Mouse (Mus musculus) CH12.LX (cell line): ENCODE data around the gene Gys2. TPM values are rescaled to one million over a fixed set of nuclear protein-coding genes. Genes with fewer than 3 reads are reported as not detected.

Experiments
- DNase-seq: peaks from one replicate; pipeline ENCODE4 v3.0.0-alpha.2; 2013; ENCODE audit errors: extremely low read depth
- H3K27ac ChIP-seq: 2 replicates; pipeline ENCODE4 v1.5.1; 2012; ENCODE audit warnings: low read depth, mild to moderate bottlenecking, control low read depth, moderate library complexity; ENCODE audit not compliant: insufficient read depth
- H3K27me3 ChIP-seq: replicated peaks from 2 replicates; pipeline ENCODE3; 2012; ENCODE audit warnings: inconsistent platforms
- H3K36me3 ChIP-seq, 2 experiments: replicated peaks in 1 of 2; 2 replicates each; pipeline versions ENCODE3 to v1.6.1; 2012; ENCODE audit warnings: inconsistent platforms in 1 of 2, low read length in 1 of 2, mild to moderate bottlenecking in 1 of 2, mixed read lengths in 1 of 2, moderate library complexity in 1 of 2; ENCODE audit not compliant: control insufficient read depth in 1 of 2, insufficient read depth in 1 of 2
- H3K4me1 ChIP-seq, 2 experiments: 2 replicates each; pipeline ENCODE4 v1.6.1; 2012; ENCODE audit warnings: inconsistent platforms in 1 of 2, moderate library complexity in 1 of 2; ENCODE audit not compliant: insufficient read depth in 2 of 2, control insufficient read depth in 1 of 2
- H3K4me2 ChIP-seq: 2 replicates; pipeline ENCODE4 v1.6.1; 2012; ENCODE audit warnings: low read depth, mild to moderate bottlenecking, control low read depth; ENCODE audit not compliant: poor library complexity, insufficient read depth, severe bottlenecking
- H3K4me3 ChIP-seq, 3 experiments: fragments of 150-350 bp in 1 of 3; sonication (generic) in 1 of 3; replicated peaks in 1 of 3; 2 replicates each; pipeline versions ENCODE3 to v1.5.1; 2011 to 2012; ENCODE audit warnings: low read depth in 2 of 3, low read length in 2 of 3, mild to moderate bottlenecking in 2 of 3, moderate library complexity in 2 of 3, control low read depth in 1 of 3, improper control_type of control experiment in 1 of 3, inconsistent platforms in 1 of 3, mixed read lengths in 1 of 3; ENCODE audit not compliant: poor library complexity in 1 of 3
- H3K79me2 ChIP-seq: replicated peaks from 2 replicates; pipeline ENCODE4 v1.6.1; 2012; ENCODE audit warnings: mild to moderate bottlenecking, moderate library complexity; ENCODE audit not compliant: control insufficient read depth, poor library complexity, insufficient read depth, severe bottlenecking; ENCODE audit errors: extremely low read depth
- H3K9ac ChIP-seq: 2 replicates; pipeline ENCODE4 v1.6.1; 2012; ENCODE audit warnings: low read depth, mild to moderate bottlenecking, control low read depth, moderate library complexity; ENCODE audit not compliant: insufficient read depth
- H3K9me3 ChIP-seq: replicated peaks from 2 replicates; pipeline ENCODE3; 2012; ENCODE audit warnings: low read length, inconsistent platforms, mixed read lengths
- CHD1 ChIP-seq: IDR thresholded peaks from 2 replicates; pipeline ENCODE4 v1.6.1; 2012; ENCODE audit warnings: low read depth, low read length, improper control_type of control experiment, inconsistent platforms
- CTCF ChIP-seq, 2 experiments: IDR thresholded peaks in 1 of 2; conservative IDR thresholded peaks in 1 of 2; 2 replicates each; pipeline ENCODE4 v1.5.1; 2011 to 2012; ENCODE audit warnings: low read depth in 2 of 2, low read length in 2 of 2, improper control_type of control experiment in 1 of 2, inconsistent platforms in 1 of 2, mild to moderate bottlenecking in 1 of 2, moderate library complexity in 1 of 2
- GABPA ChIP-seq: IDR thresholded peaks from 2 replicates; pipeline ENCODE4 v1.6.1; 2012; ENCODE audit warnings: low read depth, low read length, improper control_type of control experiment, inconsistent platforms; ENCODE audit not compliant: insufficient replicate concordance
- HCFC1 ChIP-seq: IDR thresholded peaks from 2 replicates; pipeline ENCODE4 v1.6.1; 2012; ENCODE audit warnings: low read depth, mild to moderate bottlenecking, inconsistent platforms, low read length, improper control_type of control experiment
- IRF4 ChIP-seq: IDR thresholded peaks from 2 replicates; pipeline ENCODE4 v1.6.1; 2014; ENCODE audit warnings: low read depth, mild to moderate bottlenecking, inconsistent platforms, low read length, improper control_type of control experiment
- JUN ChIP-seq: IDR thresholded peaks from 2 replicates; pipeline ENCODE4 v1.6.1; 2011; ENCODE audit warnings: low read depth, mild to moderate bottlenecking, low read length, improper control_type of control experiment, moderate library complexity; ENCODE audit not compliant: insufficient read depth
- JUND ChIP-seq: conservative IDR thresholded peaks from 2 replicates; pipeline ENCODE4 v1.6.1; 2011; ENCODE audit warnings: low read depth, low read length, improper control_type of control experiment
- KAT2A ChIP-seq: IDR thresholded peaks from 2 replicates; pipeline ENCODE4 v1.6.1; 2012; ENCODE audit warnings: low read length, improper control_type of control experiment, inconsistent platforms; ENCODE audit not compliant: insufficient replicate concordance
- MAFK ChIP-seq: IDR thresholded peaks from 2 replicates; pipeline ENCODE4 v1.6.1; 2011; ENCODE audit warnings: low read length, improper control_type of control experiment; ENCODE audit not compliant: insufficient replicate concordance
- MEF2A ChIP-seq: IDR thresholded peaks from 2 replicates; pipeline ENCODE4 v1.6.1; 2014; ENCODE audit warnings: low read depth, mild to moderate bottlenecking, inconsistent platforms, low read length, improper control_type of control experiment, borderline replicate concordance
- MYC ChIP-seq: IDR thresholded peaks from 2 replicates; pipeline ENCODE4 v1.6.1; 2011; ENCODE audit warnings: low read depth, mild to moderate bottlenecking, improper control_type of control experiment, low read length
- NRF1 ChIP-seq: IDR thresholded peaks from 2 replicates; pipeline ENCODE4 v1.6.1; 2014; ENCODE audit warnings: low read depth, mild to moderate bottlenecking, inconsistent platforms, low read length, improper control_type of control experiment, moderate library complexity
- POLR2AphosphoS2 ChIP-seq: IDR thresholded peaks from 2 replicates; pipeline ENCODE4 v1.6.1; 2011; ENCODE audit warnings: low read depth, low read length, improper control_type of control experiment
- RCOR1 ChIP-seq: conservative IDR thresholded peaks from 2 replicates; pipeline ENCODE4 v1.6.1; 2012; ENCODE audit warnings: low read depth, mild to moderate bottlenecking, inconsistent platforms, low read length, improper control_type of control experiment
- SIN3A ChIP-seq: IDR thresholded peaks from 2 replicates; pipeline ENCODE4 v1.6.1; 2012; ENCODE audit warnings: low read length, improper control_type of control experiment, inconsistent platforms
- SMC3 ChIP-seq: IDR thresholded peaks from 2 replicates; pipeline ENCODE4 v1.6.1; 2011; ENCODE audit warnings: low read depth, low read length, improper control_type of control experiment
- TBP ChIP-seq: conservative IDR thresholded peaks from 2 replicates; pipeline ENCODE4 v1.6.1; 2011; ENCODE audit warnings: low read depth, low read length, improper control_type of control experiment
- TCF12 ChIP-seq: IDR thresholded peaks from 2 replicates; pipeline ENCODE4 v1.6.1; 2014; ENCODE audit warnings: low read depth, mild to moderate bottlenecking, inconsistent platforms, low read length, improper control_type of control experiment
- USF1 ChIP-seq: IDR thresholded peaks from 2 replicates; pipeline ENCODE4 v1.6.1; 2014; ENCODE audit warnings: low read depth, mild to moderate bottlenecking, inconsistent platforms, low read length, improper control_type of control experiment
- USF2 ChIP-seq: conservative IDR thresholded peaks from 2 replicates; pipeline ENCODE4 v1.6.1; 2011; ENCODE audit warnings: low read depth, low read length, improper control_type of control experiment
- ZMIZ1 ChIP-seq: IDR thresholded peaks from 2 replicates; pipeline ENCODE4 v1.6.1; 2012; ENCODE audit warnings: low read depth, mild to moderate bottlenecking, inconsistent platforms, low read length, improper control_type of control experiment
- ZNF384 ChIP-seq: IDR thresholded peaks from 2 replicates; pipeline ENCODE4 v1.6.1; 2012; ENCODE audit warnings: low read depth, low read length, improper control_type of control experiment, inconsistent platforms
- dilution Hi-C: fragments of 300-500 bp; cut with MboI; formaldehyde crosslinking; loops from 2 replicates; pipeline ENCODE4 v1.14.3; 2020; ENCODE audit warnings: low sequenced_read_pairs; ENCODE audit not compliant: extremely low pct_unique_long_range_greater_than_20kb, extremely low pct_ligation_motif_present
- in situ Hi-C: fragments of 300-500 bp; cut with MboI; formaldehyde crosslinking; loops from 3 replicates; pipeline ENCODE4 v1.14.3; 2019; ENCODE audit warnings: low sequenced_read_pairs, low pct_ligation_motif_present, low pct_unique_long_range_greater_than_20kb, mixed read lengths
- polyA plus RNA-seq: library from polyadenylated mRNA; unstranded; fragments of >175 nt; gene quantifications from 2 replicates; pipeline ENCODE4 v1.2.1, GENCODE M21; 2012; ENCODE audit warnings: low read depth; ENCODE audit not compliant: insufficient read length
- total RNA-seq, 2 experiments: library from RNA; depleted of rRNA; stranded (reverse); fragments of 300-350 nt in 1 of 2; fragments of >200 nt in 1 of 2; gene quantifications; 2 replicates each; pipeline ENCODE4 v1.2.3; 2012 to 2014

Gene Gys2
- total RNA-seq (2012; rRNA removed) (not detected in 2 replicates), total RNA-seq (2014; rRNA removed) (not detected in 2 replicates), polyA plus RNA-seq (not detected in 2 replicates)

DNA sequence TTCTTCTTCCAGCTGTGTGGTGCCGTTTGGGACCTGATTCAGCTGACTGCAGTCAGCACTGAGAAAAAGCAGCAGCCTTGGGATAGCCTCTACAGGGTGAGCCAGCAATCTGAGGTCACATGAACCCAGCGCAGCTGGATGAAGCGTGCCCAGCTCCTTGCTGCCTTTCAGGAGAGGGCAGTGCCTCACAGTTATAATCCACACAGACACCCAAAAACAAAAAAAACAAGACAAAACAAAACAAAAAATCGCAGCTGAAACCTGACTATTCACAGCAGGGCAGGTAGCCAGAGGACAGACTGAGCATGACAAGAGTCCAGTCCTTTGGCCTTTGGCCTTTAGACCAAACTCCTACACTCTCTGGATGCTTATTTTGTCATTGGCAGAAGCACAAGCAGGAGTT lies at the start of gene Gys2:
TSS of gene Gys2 (minus strand) at position 309 of the 403 bp plus-strand sequence.
- no peak for DNase-seq
- TF ChIP-seq CHD1, result no peak
- no peak for TF ChIP-seq ZMIZ1
- no peak for TF ChIP-seq USF2
- no peak for TF ChIP-seq IRF4
- TF ChIP-seq SMC3, result no peak
- no peaks in the 10 kb centered on the region for H3K4me1 ChIP-seq
- dilution Hi-C loops, result no loop called here
- H3K4me3 ChIP-seq, result no peak within 1 kb of the TSS
- H3K36me3 ChIP-seq, result no peaks in the 10 kb centered on the region
- H3K4me2 ChIP-seq, result no peak within 1 kb of the TSS
- in situ Hi-C loops, result no loop called here
- H3K79me2 ChIP-seq, result no peaks in the 10 kb centered on the region
- no peak within 1 kb of the TSS for H3K9ac ChIP-seq
- no peaks in the 10 kb centered on the region for H3K9me3 ChIP-seq
- no peak within 1 kb of the TSS for H3K27ac ChIP-seq
- no peaks in the 10 kb centered on the region for H3K27me3 ChIP-seq

- Histone ChIP-seq H3K79me2 (no peaks in the 10 kb centered on the region), H3K4me1 (peaks cover 3 to 5% of the 10 kb centered on the region in 2 experiments; a peak in 1 of 4 replicates), H3K9ac (no peak overlapping the region), H3K27me3 (no peaks in the 10 kb centered on the region), H3K9me3 (no peaks in the 10 kb centered on the region), H3K27ac (no peak overlapping the region), H3K4me2 (no peak overlapping the region), H3K36me3 (no peaks in the 10 kb centered on the region), H3K4me3 (no peak overlapping the region)
- DNase-seq, result no peak
- in situ Hi-C loops, result loop anchor here (5.0 to 25.0 kb wide), 3 partner anchors 184 to 1034 kb away; partner anchors contain the start of gene Pyroxd1
- dilution Hi-C loops, result no loop called here
- no peak for TF ChIP-seq JUN
- TF ChIP-seq USF1, result no peak
- TF ChIP-seq TCF12, result no peak
- no peak for TF ChIP-seq KAT2A
- TF ChIP-seq MYC, result no peak
- no peak for TF ChIP-seq GABPA
- no peak for TF ChIP-seq RCOR1
- TF ChIP-seq SIN3A, result no peak
- TF ChIP-seq IRF4, result no peak
- TF ChIP-seq NRF1, result no peak
- TF ChIP-seq HCFC1, result no peak
- no peak for TF ChIP-seq SMC3
- no peak for TF ChIP-seq TBP
- no peak for TF ChIP-seq JUND
- no peak for TF ChIP-seq MEF2A
- TF ChIP-seq POLR2AphosphoS2, result no peak
- no peak for TF ChIP-seq MAFK
- TF ChIP-seq ZNF384, result no peak
- no peak for TF ChIP-seq CTCF (conservative IDR thresholded peaks at IDR 0.05 in 1 of 2, IDR thresholded peaks at IDR 0.05 in 1 of 2; ENCODE audit: low read depth in 2 of 2, low read length in 2 of 2)
- TF ChIP-seq, all 38 proteins: peak for 0
These were observed 48.7 kb upstream of the Gys2 start for GRCm38 (mm10) chr6:142521591-142522110.
